Mouse (Mus musculus): Measurements from ENCODE around the gene Irak1.

Irak1 gene

GRCm38 (mm10) chrX:74023188-74024049, at the start of gene Irak1:
TSS of gene Irak1 (minus strand) at chrX:74023918.
- peak; percentile 55 for DNase-seq (ENCODE audit: extremely low read depth, low read depth)

DNA sequence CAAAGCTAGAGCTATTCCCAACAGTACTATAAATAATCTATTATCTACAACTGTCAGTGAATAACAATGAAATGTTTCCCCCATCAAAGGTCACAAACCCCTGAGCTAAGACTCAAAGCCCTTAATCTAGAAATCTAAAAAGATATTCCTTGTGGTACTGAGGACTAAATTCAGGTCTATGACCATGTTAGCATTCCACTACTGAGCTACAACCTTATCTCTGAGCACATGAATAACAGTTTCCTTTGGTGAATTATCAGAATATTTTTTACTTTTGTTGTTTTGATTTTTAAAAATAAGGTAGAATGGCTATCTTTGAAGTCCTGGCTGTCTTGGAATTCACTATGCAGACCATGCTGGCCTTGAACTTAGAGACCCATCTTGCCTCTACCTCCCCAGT, 47.1 kb upstream of the Irak1 start:
- no peak for DNase-seq (ENCODE audit: extremely low read depth, low read depth)

- no peak for DNase-seq (ENCODE audit: extremely low read depth, low read depth)
Measured at GRCm38 (mm10) chrX:74067891-74068290, 44.2 kb upstream of the Irak1 start.

GRCm38 (mm10) chrX:74045107-74045506, 21.4 kb upstream of the Irak1 start:
- DNase-seq (ENCODE audit: extremely low read depth, low read depth): no peak

DNA sequence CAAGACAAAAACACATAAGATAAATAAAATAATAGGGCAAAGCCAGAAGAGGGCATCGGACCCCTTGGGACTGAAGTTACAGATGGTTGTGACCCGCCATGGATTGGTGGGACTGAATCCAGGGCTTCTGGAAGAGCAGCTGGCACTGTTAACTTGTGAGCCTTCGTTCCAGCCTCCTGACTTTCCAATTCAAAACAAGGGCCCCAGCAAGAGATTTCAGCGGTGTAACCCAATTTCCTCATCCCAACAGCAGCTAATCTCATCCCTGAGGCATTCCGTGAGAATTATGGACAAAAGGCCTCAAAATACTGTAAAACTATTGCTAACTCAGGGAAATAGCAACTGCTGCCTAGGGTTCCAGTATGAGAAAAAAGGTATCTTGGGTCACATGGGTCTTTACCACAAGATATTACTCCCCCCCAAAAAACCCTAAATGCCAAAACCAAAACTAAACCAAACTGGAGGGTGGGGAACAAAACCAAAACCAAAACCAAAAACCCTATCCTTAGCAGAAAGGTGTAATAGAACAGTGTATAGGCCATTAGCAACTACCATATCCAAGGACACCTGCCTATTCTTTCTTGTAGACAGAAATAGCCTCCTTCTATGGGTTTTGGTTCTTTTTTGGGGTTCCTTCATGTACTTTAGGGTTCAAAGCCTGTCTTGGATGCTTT, 14.1 kb upstream of the Irak1 start:
- DNase-seq (ENCODE audit: extremely low read depth, low read depth): no peak

GRCm38 (mm10) chrX:74030000-74030399, 6.3 kb upstream of the Irak1 start:
- DNase-seq (ENCODE audit: extremely low read depth, low read depth): no peak

- no peak for DNase-seq (ENCODE audit: extremely low read depth, low read depth)
Measured at GRCm38 (mm10) chrX:74022795-74023187, 927 bp downstream of the Irak1 start.

GRCm38 (mm10) chrX:74014597-74014996, 9.1 kb downstream of the Irak1 start:
- DNase-seq (ENCODE audit: extremely low read depth, low read depth): no peak

DNA sequence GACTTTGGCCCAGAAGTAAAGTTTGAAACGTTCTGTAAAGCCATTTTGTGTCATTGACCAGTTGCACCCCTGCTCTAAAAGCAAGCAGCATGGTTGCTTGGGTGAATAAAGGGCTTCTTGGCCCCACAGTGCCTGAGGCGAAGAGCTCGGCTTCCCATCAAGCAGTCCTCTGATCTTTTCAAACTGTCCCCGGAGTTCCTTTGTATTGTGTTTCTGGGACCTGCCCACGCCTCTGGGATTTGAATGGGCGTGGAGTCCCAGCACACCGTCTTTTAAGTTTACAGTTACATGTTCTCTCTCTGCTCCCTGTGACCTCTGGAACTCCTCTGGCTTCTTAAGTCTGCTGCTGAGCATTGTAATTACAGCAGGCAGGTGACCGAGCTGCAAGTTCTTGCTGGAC, 15.7 kb downstream of the Irak1 start:
- no peak for DNase-seq (ENCODE audit: extremely low read depth, low read depth)

DNA sequence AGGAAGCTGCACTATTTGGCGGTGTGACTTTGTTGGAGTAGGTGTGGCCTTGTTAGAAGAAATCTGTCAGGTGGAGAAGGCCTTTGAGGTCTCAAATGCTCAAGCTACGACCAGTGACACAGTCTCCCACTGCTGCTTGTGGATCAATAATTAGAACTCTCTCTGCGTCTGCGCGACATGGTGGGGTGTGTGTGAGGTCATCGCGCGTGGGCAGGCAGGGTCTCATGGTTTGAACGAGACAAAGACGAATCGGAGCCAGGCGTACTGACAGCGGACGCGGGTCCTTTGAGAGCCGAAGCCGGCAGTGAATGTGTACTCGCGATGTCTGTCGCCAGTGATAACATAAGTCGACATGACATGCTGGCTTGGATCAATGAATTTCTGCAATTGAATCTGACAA, 17.3 kb downstream of the Irak1 start:
- no peak for DNase-seq (ENCODE audit: extremely low read depth, low read depth)

- no peak for DNase-seq (ENCODE audit: extremely low read depth, low read depth)
Measured at GRCm38 (mm10) chrX:74003644-74004043, 20.1 kb downstream of the Irak1 start.

- DNase-seq (ENCODE audit: extremely low read depth, low read depth): no peak
Measured at GRCm38 (mm10) chrX:74001024-74001423, 22.7 kb downstream of the Irak1 start.

- peak; percentile 92 for DNase-seq (ENCODE audit: extremely low read depth, low read depth)
Measured at GRCm38 (mm10) chrX:73998911-73999869, 24.5 kb downstream of the Irak1 start.

DNA sequence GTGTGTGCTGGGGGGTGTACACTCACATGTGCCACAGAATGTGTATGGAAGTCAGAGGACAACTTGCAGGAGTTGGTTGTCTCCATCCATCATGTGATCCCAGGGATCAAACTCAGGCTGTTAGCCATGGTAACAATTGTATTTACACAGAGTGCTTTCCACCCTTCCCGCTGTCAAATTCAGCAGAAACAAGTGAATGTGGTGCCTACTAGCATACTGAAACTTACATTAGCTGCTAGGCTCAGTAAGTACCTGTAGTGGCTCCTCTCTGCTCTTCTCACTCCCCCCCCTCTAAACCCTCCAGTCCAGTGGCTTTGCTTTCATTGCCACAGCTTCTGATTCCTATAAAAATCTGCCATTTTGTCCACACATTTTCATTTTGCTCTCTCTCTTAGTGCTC, 45.9 kb downstream of the Irak1 start:
- no peak for DNase-seq (ENCODE audit: extremely low read depth, low read depth)

GRCm38 (mm10) chrX:73976283-73976682, 47.4 kb downstream of the Irak1 start:
- DNase-seq (ENCODE audit: extremely low read depth, low read depth): no peak

DNA sequence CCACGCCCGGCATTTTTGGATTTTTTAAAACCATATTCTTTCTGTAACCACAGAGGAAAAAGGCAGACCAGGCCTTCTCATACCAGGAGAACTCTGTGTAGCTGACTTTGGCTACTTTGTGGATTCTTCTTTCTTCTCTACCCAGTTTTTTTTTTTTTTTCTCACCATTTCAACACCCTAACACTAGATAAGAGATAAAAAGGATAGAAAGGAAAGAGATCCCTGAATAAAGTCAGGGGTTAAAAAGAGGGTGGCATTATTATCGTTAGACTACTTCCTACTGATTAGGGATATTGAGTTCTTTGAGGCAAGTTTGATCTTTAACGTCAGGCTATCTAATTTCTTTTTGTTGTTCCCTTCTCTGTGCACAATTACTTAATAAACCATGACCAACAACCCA, 50.9 kb downstream of the Irak1 start:
- no peak for DNase-seq (ENCODE audit: extremely low read depth, low read depth)

DNA sequence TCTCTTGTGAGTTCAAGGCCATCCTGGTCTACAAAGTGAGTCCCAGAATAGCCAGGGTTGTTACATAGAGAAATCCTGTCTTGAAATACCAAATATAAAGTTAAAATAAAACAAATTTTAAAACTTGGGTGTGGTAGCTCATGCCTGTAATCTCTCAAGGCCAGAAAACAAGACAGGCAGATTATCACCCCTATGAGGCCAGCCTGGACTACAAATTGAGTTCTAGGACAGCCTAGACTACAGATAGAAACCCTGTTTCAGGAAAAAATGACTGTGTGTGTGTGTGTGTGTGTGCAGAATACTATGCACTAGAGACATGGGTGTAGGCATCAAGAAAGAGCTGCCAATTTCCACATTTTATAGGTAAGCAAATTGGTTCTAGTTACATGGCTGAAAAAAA, 52.9 kb downstream of the Irak1 start:
- DNase-seq (ENCODE audit: extremely low read depth, low read depth): no peak

- peak; percentile 57 for DNase-seq (ENCODE audit: extremely low read depth, low read depth)
Measured at GRCm38 (mm10) chrX:73969729-73970128, 54.0 kb downstream of the Irak1 start.

- DNase-seq (ENCODE audit: extremely low read depth, low read depth): peak; percentile 63
Measured at GRCm38 (mm10) chrX:73969167-73969566, 54.6 kb downstream of the Irak1 start.

GRCm38 (mm10) chrX:73967177-73968075, 56.3 kb downstream of the Irak1 start:
- DNase-seq (ENCODE audit: extremely low read depth, low read depth): peak; percentile 94
